Mouse (Mus musculus) G1E (cell line): Measurements from ENCODE around the gene Tcte1.

Experiments
- CTCF ChIP-seq: IDR thresholded peaks from 2 replicates; pipeline ENCODE4 v1.5.1; 2012; ENCODE audit warnings: low read depth, low read length, inconsistent platforms, mixed read lengths
- GATA2 ChIP-seq: IDR thresholded peaks from 2 replicates; pipeline ENCODE4 v1.6.1; 2012; ENCODE audit warnings: low read depth, low read length, inconsistent platforms, borderline replicate concordance
- POLR2AphosphoS5 ChIP-seq: IDR thresholded peaks from 2 replicates; pipeline ENCODE4 v1.6.1; 2012; ENCODE audit warnings: low read depth, low read length, inconsistent platforms; ENCODE audit not compliant: insufficient replicate concordance
- TAL1 ChIP-seq: conservative IDR thresholded peaks from 2 replicates; pipeline ENCODE4 v1.6.1; 2012; ENCODE audit warnings: low read depth, low read length, inconsistent platforms, mixed read lengths

DNA sequence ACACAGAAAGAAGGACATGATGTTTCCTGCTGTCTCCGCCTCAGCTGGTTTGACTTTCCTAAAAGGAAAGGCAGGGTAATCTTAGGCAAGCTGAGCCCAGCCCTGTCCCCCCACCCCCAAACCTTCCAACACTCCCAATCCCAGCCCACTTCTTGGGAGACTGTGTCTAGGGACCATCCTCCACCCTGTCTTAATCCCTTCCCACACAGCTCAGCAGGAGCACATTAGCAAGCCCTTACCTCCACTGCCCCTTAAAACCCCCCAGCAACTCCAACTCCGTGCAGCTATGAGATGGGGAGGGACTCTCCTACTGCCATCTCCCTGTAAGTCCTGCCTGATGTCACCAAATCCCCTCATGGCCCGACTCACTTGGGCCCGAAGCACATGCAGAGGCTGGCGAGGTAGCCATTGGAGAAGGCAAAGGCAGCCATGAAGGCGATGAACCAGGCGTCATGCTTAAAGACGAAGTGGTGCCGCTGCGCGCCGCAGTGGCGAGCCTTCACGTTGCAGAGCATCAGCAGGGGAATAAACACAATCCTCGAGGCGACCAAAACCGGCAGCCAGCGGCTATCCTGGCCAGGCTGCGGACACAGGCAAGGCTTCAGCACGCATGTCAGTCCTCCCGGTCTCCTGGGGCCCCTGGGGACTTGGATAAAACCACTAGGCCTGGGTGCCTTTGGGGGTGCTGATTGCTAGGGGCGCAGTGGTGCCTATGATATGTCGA is 62.7 kb downstream of the Tcte1 start:
- TF ChIP-seq CTCF (no peak), GATA2 (no peak), TAL1 (no peak), POLR2AphosphoS5 (no peak)
